Mouse (Mus musculus): ENCODE data around the gene Exoc3l4.

DNA sequence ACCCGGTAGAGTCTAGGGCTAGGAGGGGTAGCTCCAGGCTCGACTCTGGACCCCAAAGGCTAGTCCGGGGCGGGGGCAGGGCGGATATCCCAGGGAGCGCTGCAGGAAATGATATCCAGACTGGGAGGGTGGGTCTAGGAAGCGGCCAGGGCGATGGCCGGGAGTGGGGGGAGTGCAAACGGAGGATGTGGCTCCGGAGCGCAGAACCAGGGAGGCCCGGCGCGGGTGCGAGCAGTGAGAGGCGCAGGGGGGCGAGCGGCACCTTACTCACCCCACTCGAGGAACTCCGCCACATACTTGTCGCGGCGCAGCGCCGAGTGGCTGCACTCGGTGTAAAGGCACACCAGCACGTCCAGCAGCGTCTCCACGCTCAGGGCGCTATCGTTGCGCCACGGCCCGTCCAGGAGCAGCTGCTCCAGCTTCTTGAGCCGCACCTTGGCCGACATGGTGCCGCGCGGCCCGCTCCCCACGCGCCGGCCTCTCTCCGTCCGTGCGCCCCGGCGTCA is 39.9 kb upstream of the Exoc3l4 start:
- TF ChIP-seq CHD2 (IDR thresholded peaks at IDR 0.05; ENCODE audit: low read depth, low read length), result no peak
- TF ChIP-seq ZC3H11A (IDR thresholded peaks at IDR 0.05; ENCODE audit: borderline replicate concordance, low read depth, low read length), result no peak
- TF ChIP-seq MAFK (IDR thresholded peaks at IDR 0.05; ENCODE audit: insufficient read depth, low read depth, low read length), result no peak
- TF ChIP-seq HCFC1 (IDR thresholded peaks at IDR 0.05; ENCODE audit: borderline replicate concordance, insufficient read depth, low read length), result no peak

All from ES-E14 (cell line).